Mouse (Mus musculus): ENCODE measurements around the gene A130010J15Rik.

DNA sequence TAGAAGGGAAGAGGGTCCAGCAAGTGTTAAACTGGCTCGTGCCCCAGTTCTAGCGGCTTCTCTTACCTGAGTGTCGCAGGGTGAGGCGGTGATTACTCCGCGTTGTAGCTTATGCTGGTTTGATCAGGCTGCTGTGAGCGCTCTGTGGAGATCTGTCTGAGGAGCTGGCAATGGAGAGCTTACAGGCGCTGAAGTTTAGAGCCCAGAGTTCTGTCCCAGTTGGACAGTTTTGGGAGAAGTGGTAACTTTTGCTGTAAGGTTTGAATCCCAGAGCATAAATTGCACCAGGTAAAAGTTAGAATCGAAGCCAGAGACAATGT is 5.9 kb downstream of the A130010J15Rik start:
- TF ChIP-seq CHD1 (IDR thresholded peaks at IDR 0.05; ENCODE audit: low read depth, low read length) (no peak), CTCF (conservative IDR thresholded peaks at IDR 0.05 in 1 of 2, IDR thresholded peaks at IDR 0.05 in 1 of 2; ENCODE audit: low read depth in 2 of 2, low read length in 2 of 2) (no peak), ZNF384 (IDR thresholded peaks at IDR 0.05; ENCODE audit: low read depth, low read length) (no peak), ETS1 (conservative IDR thresholded peaks at IDR 0.05; ENCODE audit: low read depth, low read length) (no peak), TCF12 (IDR thresholded peaks at IDR 0.05; ENCODE audit: low read depth, low read length) (no peak; the same call in 1 of the 2 replicates), MAZ (IDR thresholded peaks at IDR 0.05; ENCODE audit: low read depth, low read length) (no peak), E2F4 (IDR thresholded peaks at IDR 0.05; ENCODE audit: insufficient replicate concordance, low read depth, low read length) (no peak), KAT2A (IDR thresholded peaks at IDR 0.05; ENCODE audit: insufficient replicate concordance, low read length) (no peak), USF1 (IDR thresholded peaks at IDR 0.05; ENCODE audit: low read depth, low read length) (no peak), ZKSCAN1 (IDR thresholded peaks at IDR 0.05; ENCODE audit: borderline replicate concordance, low read depth, low read length) (no peak)

All from CH12.LX (cell line).